Mouse (Mus musculus) frontal cortex, adult (tissue): ENCODE results near the gene Npnt.
A peak's percentile ranks its signal among the peaks of the same experiment; 100 is the strongest.

Experiments used
- ATAC-seq: cut with Nextera tagmentation; 2 replicates; pipeline ENCODE4 v1.9.2; 2017; ENCODE audit warnings: mild to moderate bottlenecking, moderate library complexity, mixed read lengths; ENCODE audit not compliant: low TSS enrichment

Npnt gene

GRCm38 (mm10) chr3:132856651-132857050 lies 93.4 kb downstream of the Npnt start:
- no peak for ATAC-seq

GRCm38 (mm10) chr3:132855458-132856212 lies 94.5 kb downstream of the Npnt start:
- ATAC-seq, result no peak

GRCm38 (mm10) chr3:132854271-132854670 lies 95.8 kb downstream of the Npnt start:
- ATAC-seq, result no peak

DNA sequence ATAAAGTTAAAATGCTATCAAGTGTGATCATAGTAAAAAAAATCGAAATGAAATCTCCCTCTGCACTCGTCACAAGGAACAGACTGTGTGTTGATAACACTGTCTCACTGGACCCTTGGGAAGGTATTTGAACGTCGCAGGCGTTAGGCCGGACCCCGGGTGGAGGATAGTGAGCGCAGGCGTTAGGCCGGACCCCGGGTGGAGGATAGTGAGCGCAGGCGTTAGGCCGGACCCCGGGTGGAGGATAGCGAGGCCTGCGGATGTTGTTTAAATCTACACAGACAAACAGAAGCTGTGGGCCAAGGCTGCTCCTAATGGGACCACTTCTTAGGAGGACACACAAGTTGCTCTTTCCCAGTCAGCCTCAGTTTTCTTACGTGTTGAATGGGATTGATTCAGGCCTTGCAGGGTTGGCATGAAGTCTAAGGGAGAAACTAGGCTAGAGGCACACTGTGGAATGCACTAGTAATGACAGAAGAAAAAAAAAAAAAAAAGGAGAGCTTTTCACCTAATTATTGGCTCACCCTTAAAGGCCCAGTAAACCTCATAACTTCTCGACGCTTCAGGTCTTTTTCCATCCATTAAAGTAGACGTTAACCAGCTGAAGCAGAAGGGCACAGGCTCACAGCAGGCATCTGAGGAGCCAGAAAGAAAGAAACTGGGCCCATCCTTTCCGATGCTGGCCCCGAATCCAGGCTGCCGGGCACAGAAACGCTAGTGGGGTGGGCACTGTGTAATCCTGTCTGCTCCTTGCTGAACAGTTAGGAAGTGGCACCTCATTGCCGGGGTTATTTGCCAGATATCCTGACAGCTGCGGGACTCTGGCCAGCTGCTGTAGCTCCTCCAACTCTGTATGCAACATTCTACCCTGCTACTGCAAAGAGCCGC lies 98.0 kb downstream of the Npnt start:
- no peak for ATAC-seq

GRCm38 (mm10) chr3:132851417-132851816 lies 98.7 kb downstream of the Npnt start:
- ATAC-seq, result no peak

- ATAC-seq, result no peak
These were observed 99.7 kb downstream of the Npnt start for GRCm38 (mm10) chr3:132850431-132850830.

DNA sequence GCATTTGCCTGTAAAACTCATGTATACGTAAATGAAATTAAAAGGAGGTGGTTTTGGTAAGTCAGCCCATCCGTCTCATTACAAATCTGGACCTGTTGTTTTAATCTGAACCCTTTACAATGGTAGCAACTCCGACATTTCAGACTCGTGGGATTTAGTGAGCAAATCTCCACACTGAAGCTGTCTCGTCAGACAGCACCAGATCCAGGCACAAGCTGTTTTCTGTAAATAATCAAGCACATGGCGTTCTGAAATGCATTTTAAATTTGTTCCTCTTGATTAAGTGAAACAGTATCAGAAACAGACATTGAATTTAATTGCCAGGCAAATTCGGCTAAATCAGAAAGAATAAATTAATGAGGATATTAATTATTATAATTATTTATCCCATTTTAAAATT lies 100.4 kb downstream of the Npnt start:
- ATAC-seq, result no peak

DNA sequence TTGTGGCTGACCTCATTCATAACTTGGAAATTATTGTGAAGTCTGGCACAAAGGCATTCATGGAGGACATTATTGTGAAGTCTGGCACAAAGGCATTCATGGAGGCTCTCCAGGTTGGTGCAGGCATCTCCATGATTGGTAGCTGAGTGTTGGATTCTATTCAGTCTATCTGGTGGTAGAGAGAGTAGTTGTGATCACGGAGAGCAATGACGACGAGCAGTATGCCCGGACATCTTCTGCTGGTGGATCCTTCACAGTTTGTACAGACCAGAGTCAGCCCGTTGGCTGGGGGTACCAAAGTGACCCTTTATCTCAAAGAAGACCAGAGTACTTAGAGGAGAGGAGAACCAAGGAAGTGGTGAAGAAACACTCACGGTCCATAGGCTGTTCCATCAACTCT lies 107.4 kb downstream of the Npnt start:
- no peak for ATAC-seq

GRCm38 (mm10) chr3:132839516-132839915 lies 110.6 kb downstream of the Npnt start:
- no peak for ATAC-seq

- ATAC-seq, result no peak
These were observed 111.3 kb downstream of the Npnt start for GRCm38 (mm10) chr3:132838656-132839417.

DNA sequence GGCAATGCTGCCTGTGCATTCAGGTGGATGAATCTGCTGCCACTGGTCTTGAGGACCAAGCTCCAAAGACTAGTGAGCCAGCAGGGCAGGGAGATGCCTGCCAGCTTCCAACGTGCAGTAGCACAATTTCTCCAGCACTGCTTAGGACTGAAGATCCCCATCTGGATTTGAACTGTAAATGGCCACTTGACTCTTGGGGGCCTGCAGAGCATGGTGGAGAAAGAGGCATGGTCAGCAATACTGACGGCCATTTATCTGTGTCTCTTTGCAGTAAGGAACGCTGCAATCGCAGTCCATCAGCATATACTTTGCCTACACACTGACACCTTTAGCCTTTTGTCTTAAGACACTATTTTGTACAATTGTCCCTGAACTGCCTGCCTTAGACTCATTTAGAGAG lies 113.0 kb downstream of the Npnt start:
- no peak for ATAC-seq

DNA sequence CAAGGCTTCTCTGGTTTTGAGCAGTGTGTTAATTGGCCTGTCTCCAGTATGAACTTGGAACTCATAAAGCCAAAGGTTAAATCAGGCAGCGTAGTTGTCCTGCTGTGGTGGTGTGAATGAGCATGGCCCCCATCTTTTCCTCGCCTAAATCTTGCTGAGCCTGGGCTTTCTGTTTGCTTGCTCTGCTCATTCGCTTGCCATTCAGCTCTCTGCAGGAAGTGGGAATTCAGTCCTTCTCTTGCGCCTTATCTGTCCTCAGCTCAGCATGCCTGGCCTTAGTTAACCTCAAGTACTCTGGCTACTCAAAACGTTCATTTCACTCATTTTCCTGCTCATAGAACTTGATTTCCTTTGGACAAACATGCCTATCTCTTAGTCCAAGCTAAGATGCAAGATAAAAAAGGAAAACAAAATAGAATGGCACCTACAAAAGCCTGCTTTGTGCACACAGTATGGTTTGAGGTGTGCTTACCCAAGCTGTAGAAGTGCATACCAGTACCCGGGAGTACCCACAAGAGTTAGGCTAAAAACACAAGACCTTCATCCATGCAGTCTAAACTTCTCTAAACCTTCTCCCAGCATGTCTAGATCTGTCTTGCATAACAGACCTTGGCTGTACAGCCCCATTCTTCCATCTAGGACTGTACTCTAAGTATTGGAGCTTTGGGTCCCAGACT lies 114.8 kb downstream of the Npnt start:
- ATAC-seq, result 0 out of 2 replicates have a peak, but pooled peaks have one; percentile 41
